Mouse (Mus musculus) colon, adult 2 months (tissue): ENCODE data around the gene Ctsc. TPM values are rescaled to one million over a fixed set of nuclear protein-coding genes. Genes with fewer than 3 reads are reported as not detected.

Experiments
- polyA plus RNA-seq: library from polyadenylated mRNA; depleted of rRNA; stranded (reverse); fragments of >200 nt; gene quantifications from 2 replicates; pipeline ENCODE4 v1.2.3, GENCODE M21; 2012; rRNA removed

Ctsc gene
- 78.6 and 99.0 TPM in 2 replicates for polyA plus RNA-seq

DNA sequence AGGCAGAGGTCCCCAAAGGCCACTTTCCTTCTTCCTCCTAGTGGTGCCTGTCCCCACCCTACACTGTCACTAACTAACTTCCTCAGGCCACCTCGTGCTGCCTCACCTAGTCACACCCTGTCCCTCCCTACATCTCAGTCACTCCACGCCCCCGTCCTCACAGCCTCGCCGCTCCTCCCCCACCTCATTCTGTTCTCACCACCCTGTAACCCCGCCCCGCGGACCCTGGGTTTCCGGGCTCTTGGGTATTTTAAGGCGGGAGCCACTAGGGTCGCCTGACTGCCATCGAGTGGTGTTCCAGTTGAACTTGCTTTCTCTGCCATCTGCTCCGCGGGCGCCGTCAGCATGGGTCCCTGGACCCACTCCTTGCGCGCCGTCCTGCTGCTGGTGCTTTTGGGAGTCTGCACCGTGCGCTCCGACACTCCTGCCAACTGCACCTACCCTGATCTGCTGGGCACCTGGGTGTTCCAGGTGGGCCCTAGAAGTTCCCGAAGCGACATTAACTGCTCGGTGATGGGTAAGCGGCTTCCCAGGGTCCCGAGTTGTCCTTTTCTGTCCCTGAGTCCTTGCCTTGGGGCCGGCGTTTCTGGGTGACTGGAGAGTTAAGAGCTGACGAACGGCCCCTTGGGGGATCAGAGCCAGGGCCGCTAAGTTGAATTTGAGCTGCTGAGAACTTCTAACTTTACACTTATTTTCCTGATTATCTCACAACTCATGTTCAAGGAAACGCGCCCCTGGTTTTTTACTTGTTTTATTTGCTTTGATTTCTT is at the start of gene Ctsc:
Ctsc (plus strand) TSS at position 228 of the 770 bp plus-strand sequence.

Other genes with a start within 250 kb of the Ctsc start
- 2.2 and 2.3 TPM in 2 replicates for gene Rab38, start 152.2 kb downstream of the Ctsc start, polyA plus RNA-seq